Mouse (Mus musculus): Measurements from ENCODE around the gene Nop9.

Gene Nop9

GRCm38 (mm10) chr14:55727889-55728685 lies 17.4 kb upstream of the Nop9 start:
- DNase-seq (ENCODE audit: low spot score) = no peak

GRCm38 (mm10) chr14:55730116-55730515 lies 15.4 kb upstream of the Nop9 start:
- DNase-seq (ENCODE audit: low spot score) = no peak

- no peak for DNase-seq (ENCODE audit: low spot score)
These were observed 14.9 kb upstream of the Nop9 start for GRCm38 (mm10) chr14:55730531-55731032.

GRCm38 (mm10) chr14:55733889-55734288 lies 11.6 kb upstream of the Nop9 start:
- DNase-seq (ENCODE audit: low spot score) = peak; percentile 29

- DNase-seq (ENCODE audit: low spot score) = no peak
These were observed 10.6 kb upstream of the Nop9 start for GRCm38 (mm10) chr14:55734869-55735268.

GRCm38 (mm10) chr14:55735334-55735733 lies 10.2 kb upstream of the Nop9 start:
- no peak for DNase-seq (ENCODE audit: low spot score)

- DNase-seq (ENCODE audit: low spot score) = no peak
These were observed 9.7 kb upstream of the Nop9 start for GRCm38 (mm10) chr14:55735758-55736157.

- peak; percentile 42 for DNase-seq (ENCODE audit: low spot score)
These were observed 8.3 kb upstream of the Nop9 start for GRCm38 (mm10) chr14:55737086-55737687.

GRCm38 (mm10) chr14:55743711-55744110 lies 1.8 kb upstream of the Nop9 start:
- peak; percentile 79 for DNase-seq (ENCODE audit: low spot score)

GRCm38 (mm10) chr14:55745861-55746237 lies 356 bp downstream of the Nop9 start:
- no peak for DNase-seq (ENCODE audit: low spot score)

- DNase-seq (ENCODE audit: low spot score) = no peak
These were observed 1.8 kb downstream of the Nop9 start for GRCm38 (mm10) chr14:55747051-55747847.

- peak; percentile 63 for DNase-seq (ENCODE audit: low spot score)
These were observed 12.1 kb downstream of the Nop9 start for GRCm38 (mm10) chr14:55757566-55757965.

GRCm38 (mm10) chr14:55758363-55758784 lies 12.9 kb downstream of the Nop9 start, which contains the start of gene Cideb:
Cideb (minus strand) TSS chr14:55758458.
- peak; percentile 82 for DNase-seq (ENCODE audit: low spot score)

GRCm38 (mm10) chr14:55760156-55760555 lies 14.7 kb downstream of the Nop9 start:
- peak; percentile 81 for DNase-seq (ENCODE audit: low spot score)

GRCm38 (mm10) chr14:55761163-55761562 lies 15.7 kb downstream of the Nop9 start, which contains the start of gene Ltb4r2:
Ltb4r2 (plus strand) TSS chr14:55761428.
- no peak for DNase-seq (ENCODE audit: low spot score)

GRCm38 (mm10) chr14:55762001-55762821 lies 16.7 kb downstream of the Nop9 start:
- peak; percentile 66 for DNase-seq (ENCODE audit: low spot score)

- no peak for DNase-seq (ENCODE audit: low spot score)
These were observed 17.7 kb downstream of the Nop9 start for GRCm38 (mm10) chr14:55763166-55763565.

- DNase-seq (ENCODE audit: low spot score) = no peak
These were observed 20.2 kb downstream of the Nop9 start, which contains the start of gene Ltb4r1 for GRCm38 (mm10) chr14:55765696-55766095. Ltb4r1 (plus strand) TSS chr14:55765962.

- DNase-seq (ENCODE audit: low spot score) = peak; percentile 64
These were observed 22.3 kb downstream of the Nop9 start for GRCm38 (mm10) chr14:55767519-55768414.

- no peak for DNase-seq (ENCODE audit: low spot score)
These were observed 23.1 kb downstream of the Nop9 start for GRCm38 (mm10) chr14:55768555-55768954.
